Mouse (Mus musculus) urinary bladder, postnatal 4 days (tissue): ENCODE measurements around the gene Ing4.

Experiments used
- DNase-seq, 2 experiments: peaks; one replicate each; pipeline ENCODE4 v3.0.0; 2021 to 2022; ENCODE audit warnings: low spot score in 2 of 2

Gene Ing4

DNA sequence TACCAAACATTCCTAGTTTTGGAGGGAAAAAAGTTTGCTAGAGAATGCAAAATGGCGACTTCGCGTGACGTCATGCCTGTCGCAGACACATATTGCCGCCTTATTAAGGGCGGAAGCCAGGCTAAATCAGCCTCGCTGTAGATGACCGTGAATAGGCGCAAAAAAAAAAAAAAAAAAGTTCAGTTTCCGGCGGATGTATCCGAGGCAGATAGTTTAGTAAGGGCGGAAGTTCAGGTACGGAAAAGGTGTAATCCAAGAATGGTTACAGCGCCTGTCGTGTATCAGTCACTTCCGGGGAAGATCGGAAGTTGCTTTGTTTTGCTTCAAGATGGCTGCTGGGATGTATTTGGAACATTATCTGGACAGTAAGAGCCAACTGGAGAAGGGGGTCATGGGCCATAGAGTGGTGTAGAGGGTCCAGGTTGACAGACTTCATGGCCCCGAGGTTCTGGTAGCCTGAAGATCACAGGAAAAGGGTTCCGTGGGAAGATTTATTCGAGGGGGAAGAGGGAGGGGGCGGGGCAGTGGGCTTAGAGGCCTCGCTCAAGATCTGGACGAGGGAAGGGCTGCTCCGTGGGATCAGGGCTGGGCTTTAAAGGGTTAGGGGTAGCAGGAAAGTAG lies at the start of gene Ing4:
Gene Ing4, plus strand, starts transcription at position 228 of the 621 bp plus-strand sequence.
- peak; percentile 84 to 89 for DNase-seq

DNA sequence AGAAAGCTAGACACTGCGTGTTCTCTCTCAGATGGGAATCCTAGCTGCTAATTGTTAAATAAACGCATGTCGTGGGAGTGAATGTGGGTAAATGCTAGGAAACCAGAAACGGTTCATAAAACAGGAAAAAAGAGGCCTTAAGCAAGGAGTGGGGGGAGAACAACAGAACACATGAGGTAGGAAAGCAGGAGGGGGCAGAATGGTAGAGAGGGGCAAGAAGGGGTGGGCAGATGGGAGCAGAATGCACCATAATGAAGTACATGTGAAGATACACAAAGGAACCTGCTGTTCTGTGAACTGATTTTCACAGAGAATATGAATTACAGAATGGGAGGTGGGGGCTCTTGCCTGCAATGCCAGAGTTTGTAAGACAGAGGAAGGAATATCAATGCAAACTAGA lies 47.3 kb upstream of the Ing4 start:
- DNase-seq = no peak

DNA sequence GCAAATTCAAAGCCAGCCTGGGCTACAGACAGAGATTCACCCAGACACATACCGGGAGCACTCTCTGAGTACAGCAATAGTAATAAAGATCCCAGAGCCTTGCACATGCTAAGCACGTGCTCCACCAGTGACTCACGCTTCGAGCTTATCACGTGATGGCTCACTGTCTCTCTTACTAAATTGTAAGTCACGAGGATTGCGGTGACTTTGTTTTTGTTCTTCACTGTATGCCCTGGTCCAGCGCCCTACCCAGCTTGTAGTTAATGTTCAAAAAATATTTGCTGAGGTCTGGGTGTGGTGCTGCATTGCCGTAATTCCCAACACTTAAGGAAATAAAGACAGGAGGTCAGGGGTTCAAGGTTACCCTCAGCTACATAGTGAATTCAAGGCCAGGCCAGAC lies 46.2 kb upstream of the Ing4 start:
- DNase-seq = no peak

DNA sequence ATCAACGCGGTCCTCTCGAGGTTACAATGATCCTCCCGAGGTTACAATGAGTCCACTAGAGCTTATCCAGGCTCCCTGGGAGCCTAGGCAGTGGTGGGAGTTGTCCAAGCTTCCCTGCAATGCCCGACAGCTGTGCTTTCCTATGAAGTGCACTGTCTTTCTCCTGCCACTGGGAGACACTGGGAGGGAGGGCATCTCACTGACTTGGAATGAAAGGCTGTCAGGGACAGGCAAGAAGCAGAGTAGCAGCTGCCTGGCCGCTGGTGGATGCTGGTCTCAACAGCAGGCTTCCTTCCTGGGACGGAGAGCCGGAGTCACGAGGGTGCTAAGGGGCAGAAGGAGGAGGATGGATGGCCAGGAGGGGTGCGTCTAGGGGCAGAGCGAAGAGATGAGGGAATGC lies 45.7 kb upstream of the Ing4 start:
- no peak for DNase-seq

DNA sequence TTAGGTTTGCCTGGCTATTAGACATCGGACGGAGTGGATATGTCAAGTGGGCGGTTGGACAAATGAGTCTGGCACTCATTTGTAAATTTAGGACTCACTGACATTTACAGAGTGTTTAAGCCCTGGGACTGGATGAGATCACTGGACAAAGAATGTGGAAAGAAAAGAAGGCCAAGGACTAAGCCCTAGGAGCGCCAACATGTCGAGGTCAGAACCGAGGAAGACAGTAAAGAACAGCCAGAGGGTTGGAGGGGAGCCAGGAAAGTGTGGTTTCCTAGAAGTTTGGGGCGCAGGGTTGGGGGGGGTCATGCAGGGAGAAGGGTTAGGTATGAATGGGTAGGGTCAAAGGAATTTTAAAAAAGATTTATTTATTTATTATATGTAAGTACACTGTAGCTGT lies 44.3 kb upstream of the Ing4 start:
- no peak for DNase-seq

DNA sequence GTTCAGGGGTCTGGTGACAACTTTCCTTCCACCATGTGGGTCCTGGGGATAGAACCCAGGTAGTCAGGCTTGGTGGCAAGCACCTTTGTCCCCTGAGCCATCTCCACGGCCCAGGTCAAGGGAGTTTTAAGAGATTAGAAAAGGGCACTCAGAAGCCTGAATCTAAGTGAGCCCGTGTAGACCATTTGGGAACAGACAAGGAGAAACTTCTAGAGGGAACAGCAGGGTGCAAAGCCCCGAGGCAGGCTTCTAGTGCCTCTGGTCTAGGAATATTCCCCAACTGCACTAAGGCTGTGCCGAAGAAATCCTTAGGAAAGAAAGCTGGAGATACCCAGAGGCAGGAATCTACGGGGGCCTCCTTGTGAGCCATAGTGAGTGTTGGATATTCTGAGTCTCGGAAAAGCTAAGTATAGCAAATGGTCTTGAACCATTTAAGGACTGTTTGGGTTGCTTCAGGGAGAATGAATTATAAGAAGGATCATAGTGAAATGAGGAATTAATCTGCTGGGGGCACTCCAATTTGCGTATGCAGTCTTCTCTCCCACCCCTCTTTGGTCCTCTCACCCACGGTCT lies 43.6 kb upstream of the Ing4 start:
- DNase-seq = no peak

DNA sequence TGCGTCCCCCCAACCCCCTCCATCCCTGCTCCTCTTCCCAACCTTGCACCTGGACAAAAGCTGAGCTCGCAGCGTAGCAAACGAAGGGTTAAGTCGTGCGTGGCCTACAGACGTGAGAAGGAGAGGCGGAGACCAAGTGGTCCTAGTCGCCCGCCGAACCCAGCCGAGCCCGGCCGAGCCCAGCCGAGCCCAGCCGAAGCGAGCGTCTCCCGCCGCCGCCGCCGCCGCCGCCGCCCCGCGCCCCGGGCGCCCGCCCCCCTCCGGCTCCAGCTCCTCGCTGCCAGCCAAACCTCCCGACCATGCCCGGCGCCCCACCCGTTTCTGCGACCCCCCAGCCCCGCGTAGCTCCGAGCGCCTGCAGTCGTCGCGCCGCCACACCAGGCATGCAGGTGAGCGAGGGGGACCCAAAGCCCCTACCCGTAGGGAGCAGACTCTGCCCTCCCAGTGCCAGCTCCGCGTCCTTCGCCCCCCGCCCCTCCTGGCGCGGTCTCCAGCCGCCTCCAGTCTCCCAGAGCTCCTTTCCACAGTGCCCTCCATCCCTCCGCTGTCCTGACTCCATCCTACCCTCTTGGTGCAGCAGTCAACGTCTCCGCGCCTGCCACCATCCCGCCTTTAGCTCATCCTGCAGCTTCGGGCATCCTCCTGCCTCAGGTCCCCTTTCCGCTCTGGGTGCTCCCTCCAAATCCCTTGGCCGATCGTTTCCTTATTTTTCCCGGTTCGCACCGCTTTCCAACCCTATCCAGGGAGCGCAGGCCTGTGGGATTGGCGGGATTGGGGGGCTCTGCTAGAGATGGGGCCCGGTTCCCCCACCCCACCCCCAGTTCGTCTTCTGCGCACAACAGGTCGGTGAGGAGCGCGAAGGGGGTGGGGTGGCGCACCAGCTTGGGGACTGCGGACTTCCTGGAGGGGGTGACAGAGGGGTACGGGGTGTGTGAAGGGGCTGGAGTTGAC lies 42.7 kb upstream of the Ing4 start, which contains the start of gene Pianp:
Gene Pianp, plus strand, starts transcription at position 144 of the 951 bp plus-strand sequence.
- peak; percentile 75 to 87 for DNase-seq

DNA sequence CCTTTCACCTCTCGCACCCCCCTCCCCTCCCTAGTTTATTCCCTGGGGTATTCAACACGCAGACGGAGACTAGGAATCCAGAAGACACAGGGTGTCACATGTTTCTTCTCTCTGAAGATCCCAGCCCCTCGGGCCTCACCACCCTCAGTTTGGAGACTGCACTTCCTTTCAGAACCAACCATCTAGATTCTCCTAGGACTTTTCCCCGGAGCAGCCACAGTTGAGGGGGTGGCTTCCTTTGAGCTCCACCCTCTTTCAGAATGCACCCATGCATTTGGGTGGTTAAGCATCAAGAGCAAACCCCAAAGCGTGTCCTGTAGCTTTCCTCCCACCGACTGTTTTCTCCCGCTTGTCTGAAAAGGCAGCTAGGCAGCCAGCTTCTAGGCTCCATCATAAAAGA lies 41.5 kb upstream of the Ing4 start:
- DNase-seq = no peak

DNA sequence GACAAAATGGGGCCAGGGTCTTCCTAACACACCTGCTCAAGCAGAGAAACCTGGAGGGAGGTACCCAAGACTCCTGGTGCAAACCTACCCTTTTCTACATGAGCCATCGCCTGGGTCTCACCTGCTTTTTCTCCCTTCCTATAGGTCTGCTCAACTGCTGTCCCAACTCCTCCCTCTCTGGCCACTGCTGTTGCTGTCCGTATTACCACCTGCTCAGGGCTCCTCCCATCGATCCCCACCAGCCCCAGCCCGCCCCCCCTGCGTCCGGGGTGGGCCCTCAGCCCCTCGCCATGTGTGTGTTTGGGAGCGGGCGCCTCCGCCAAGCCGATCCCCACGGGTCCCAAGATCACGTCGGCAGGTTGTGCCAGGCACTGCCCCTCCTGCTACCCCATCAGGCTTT lies 40.5 kb upstream of the Ing4 start:
- DNase-seq = no peak

DNA sequence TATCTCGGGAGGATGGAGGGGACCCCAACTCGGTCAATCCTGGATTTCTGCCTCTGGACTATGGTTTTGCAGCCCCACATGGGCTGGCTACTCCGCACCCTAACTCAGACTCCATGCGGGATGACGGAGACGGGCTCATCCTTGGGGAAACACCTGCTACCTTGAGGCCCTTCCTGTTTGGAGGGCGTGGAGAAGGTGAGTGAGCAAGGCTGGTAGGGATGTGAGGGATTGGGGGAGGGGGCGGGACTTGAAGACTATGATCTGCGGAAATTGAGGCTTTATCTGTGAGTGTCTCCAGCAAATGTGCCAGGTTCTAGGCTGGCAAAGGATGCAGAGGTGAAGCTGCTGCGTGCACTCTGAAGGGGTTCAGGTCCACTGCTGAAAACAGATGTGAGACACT lies 40.0 kb upstream of the Ing4 start:
- DNase-seq = no peak

DNA sequence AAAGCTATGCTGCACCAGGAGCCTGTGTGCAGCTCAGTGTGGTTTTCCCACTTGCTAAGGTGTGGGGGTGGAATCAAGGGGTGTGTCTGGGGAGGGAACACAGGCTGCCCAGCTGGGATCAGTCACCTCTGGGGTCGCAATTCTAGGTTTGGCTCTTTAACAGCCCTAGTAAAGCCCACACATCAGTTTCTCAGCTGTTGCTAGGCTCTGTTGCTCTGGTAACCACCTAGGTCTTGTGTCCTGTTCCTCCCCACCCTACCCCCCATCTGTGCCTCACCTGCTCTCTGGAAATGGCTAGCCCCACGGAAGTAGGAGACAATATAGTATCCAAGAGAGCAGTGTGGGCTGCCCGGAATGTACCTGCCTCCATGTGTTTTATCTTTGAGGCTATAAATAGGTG lies 35.9 kb upstream of the Ing4 start:
- DNase-seq = no peak

DNA sequence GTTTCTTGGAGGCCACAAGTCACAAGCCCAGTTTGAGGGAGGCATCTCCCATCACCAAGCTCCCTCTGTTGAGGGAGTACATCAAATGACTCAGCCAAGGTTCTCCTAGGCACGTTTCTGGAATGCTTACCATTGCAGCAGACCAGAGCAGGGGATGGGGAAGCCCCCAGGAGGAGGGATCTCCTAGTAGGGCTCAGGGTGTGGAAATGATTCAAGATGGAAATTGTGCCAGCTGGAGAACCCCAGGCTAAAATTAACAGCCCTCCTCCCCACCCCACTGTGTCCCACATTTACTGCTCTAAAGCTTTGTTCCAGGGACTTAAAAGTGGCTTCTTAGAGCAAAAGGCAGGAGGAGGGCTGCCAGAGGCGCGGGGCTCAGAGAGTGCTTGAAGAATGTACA lies 34.5 kb upstream of the Ing4 start:
- DNase-seq = no peak

DNA sequence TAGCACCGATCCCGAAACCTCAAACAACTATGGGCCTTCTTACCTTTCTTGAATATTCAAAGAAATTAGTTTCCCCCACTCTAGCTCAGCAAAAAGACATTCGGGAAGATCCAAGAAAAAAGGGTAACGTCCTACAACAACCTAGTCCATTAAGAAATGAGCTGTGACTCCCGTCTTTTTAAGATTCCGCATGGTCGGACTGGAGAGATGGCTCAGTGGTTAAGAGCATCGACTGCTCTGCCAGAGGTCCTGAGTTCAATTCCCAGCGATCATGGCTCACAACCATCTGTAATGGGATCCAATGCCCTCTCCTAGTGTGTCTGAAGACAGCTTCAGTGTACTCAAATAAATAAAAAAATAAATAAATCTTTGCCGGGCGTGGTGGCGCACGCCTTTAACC lies 31.5 kb upstream of the Ing4 start:
- no peak for DNase-seq

DNA sequence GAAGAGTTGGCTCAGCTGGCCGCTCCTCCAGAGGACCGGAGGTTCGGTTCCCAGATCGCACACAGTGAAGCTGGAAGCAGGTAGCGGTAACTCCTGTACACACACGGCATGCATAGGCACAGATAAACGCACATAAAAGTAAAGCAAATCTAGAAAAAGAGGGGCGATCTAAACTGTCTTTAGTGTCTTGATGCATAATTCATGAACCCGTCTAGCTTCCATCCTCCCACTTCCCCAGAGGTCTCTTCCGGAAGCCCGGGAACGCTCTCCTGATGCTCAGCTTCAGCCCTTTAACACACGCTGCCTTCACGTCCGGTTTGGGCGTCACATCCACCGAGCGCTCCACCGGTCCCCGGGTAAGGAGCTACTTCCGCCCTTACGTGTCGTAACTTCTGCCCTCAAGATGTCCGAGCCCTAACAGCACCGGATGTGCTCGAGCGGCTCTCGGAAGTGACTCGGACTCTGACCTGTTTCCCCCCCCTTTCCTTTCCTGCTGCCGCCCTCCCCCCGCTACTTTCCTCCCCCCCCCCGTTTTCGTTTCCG lies 30.9 kb upstream of the Ing4 start:
- peak; percentile 96 for DNase-seq

DNA sequence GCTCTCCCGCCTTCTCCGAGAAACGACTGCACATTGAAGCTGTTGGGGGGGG lies 30.6 kb upstream of the Ing4 start, which contains the start of gene Zfp384:
Gene Zfp384, plus strand, starts transcription at position 17 of the 52 bp plus-strand sequence.
- no peak for DNase-seq

DNA sequence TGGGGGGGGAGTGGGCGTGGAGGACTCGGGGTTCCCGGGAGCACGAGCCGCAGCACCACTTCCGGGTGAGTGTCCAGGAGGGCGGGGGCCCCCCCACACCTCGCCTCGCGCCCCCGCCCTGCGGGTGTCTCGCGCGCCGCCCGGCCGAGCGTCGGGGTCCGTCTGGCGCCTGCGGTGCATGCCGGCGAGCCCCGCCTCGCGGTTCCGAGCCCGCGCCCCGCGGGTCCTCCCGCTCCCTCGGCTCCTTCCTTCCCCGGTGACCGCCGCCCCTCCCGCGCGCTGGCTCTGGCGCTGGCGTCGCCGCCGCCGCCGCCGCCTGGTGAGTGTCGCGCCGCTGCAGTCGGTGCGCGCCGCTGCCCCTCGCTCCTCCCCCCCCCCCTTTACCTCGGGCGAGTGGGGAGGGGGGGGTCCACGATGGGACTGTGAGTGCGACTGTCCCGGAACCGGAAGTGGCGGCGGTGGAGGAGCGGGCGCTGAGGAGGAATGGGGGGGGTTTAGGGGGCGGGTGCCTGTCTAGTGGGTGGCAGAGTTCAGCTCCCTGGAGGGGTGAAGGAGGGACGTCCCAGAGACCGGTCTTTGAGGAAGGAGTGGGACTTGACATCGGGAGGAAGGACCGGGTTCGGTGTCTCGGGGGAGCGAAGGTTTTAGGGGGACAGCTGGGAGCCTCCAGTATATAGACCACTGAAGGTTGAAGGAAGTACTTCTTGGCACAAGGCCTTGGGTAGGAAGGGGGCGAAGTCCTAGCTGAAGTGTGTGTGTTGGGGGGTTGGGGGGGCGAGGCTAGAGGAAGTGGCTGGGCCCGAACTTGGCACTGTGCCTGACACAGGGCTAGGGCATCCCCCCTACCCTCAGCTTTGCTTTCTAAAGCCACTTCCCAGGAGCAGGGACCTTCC lies 30.1 kb upstream of the Ing4 start:
- peak; percentile 75 to 80 for DNase-seq

DNA sequence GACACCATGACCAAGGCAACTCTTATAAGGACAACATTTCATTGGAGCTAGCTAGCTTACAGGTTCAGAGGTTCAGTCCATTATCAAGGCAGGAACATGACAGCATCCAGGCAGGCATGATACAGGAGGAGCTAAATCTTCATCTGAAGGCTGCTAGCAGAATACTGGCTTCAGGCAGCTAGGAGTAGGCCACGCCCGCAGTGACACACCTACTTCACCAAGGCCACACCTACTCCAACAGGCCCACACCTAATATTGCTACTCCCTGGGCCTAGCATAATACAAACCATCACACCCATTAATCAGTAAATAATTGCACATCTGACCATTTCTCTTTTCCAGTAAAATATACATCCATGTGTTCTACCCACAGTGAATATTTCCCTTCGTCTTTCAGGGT lies 21.9 kb upstream of the Ing4 start:
- no peak for DNase-seq

DNA sequence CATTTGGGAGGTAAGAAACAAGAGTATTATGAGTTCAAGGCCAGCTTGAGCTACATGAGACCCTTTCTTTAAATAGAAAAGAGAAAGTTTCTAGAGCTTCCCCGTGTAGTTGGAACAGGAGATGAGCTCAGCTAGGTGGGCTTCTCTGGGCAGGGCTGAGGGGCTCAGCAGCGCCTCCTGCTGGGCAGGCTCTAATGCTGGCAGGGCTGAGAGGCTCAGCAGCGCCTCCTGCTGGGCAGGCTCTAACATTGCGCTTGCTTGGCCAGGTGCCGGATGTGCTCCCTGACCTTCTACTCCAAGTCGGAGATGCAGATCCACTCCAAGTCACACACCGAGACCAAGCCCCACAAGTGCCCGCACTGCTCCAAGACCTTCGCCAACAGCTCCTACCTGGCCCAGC lies 9.0 kb upstream of the Ing4 start:
- DNase-seq = peak in 1 of 2 experiments; percentile 41

DNA sequence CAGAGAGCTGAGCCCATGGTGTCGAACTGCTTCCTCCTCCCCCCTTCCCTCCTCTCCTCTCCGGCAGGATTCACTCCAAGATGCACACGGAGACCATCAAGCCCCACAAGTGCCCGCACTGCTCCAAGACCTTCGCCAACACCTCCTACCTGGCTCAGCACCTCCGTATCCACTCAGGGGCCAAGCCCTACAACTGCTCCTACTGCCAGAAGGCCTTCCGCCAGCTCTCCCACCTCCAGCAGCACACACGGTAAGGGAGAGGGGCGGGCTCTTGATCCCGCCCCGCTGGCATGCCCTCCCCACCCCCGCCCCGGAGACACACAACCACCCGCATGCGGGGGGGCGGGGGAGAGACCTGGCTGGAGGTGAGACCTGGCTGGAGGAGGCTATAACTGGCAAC lies 8.0 kb upstream of the Ing4 start:
- no peak for DNase-seq

DNA sequence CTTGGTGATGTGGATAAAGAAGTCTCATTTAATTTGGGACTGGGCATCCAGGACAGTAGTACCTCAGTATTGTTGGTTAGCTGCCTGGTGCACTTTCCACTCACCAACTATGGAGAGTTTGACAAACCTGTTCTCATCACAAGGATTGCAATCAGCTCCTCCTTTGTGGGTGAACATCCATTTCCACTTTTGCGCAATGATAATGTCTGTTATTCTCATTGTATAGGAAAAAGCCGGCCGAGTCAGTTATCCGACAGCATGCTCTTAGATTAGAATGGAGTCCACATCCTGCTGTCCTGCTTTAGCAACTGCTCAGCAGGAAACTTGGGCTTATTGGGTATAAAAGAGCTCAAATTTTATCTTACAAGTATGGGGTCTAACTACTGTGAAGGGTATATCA lies 894 bp upstream of the Ing4 start:
- DNase-seq = no peak

DNA sequence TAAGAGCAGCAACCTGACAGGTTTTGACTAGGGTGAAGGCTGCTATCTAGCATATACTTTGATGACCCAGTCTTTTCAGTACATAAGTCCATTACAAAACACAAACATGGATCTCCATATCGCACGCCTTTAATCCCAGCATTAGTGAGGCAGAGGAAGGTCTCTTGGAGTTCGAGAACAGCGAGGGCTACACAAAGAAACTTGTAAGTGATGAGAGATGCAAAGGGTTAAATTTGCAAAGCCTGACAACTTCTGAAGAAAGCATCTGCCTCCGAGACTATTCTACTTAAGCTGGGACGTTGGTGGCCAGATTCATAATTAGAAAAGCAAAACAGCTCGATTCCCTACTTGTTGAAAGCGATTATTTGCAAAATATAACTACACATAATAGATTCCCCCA lies 429 bp upstream of the Ing4 start:
- DNase-seq = no peak

DNA sequence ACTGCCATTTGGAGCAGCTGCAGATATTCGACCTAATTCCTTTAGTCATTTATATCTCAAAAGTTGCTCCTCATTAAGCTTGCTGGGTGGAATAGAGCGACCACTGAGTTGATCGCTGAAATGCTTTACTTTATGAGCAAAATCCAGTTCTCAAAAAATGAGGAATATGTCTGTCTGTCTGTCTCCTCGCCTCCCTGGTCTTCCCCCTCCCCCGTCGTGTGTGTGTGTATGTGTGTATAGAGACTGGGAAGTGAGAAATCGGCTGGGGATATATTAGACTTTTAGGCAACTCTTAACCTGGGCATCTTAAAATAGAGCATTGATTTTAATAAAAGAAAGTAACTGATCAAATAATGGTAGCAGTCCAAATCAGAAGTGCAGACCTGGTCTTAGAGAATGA lies 661 bp downstream of the Ing4 start:
- DNase-seq = no peak
